Mouse (Mus musculus) embryonic fibroblast, embryonic 13.5 days (primary cell): ENCODE measurements around the gene Gm29666.

Experiments
- CTCF ChIP-seq: IDR thresholded peaks from 2 replicates; pipeline ENCODE4 v1.5.1; 2011; ENCODE audit warnings: mild to moderate bottlenecking, control low read depth, low read length, moderate library complexity, borderline replicate concordance; ENCODE audit not compliant: insufficient read depth
- POLR2A ChIP-seq: IDR thresholded peaks from 2 replicates; pipeline ENCODE4 v1.6.1; 2011; ENCODE audit warnings: low read depth, mild to moderate bottlenecking, control low read depth, low read length, moderate library complexity

- TF ChIP-seq CTCF (no peak), POLR2A (no peak)
These were observed at the start of gene Gm29666 for GRCm38 (mm10) chr15:84919938-84920337.
